Mouse (Mus musculus) embryonic fibroblast, embryonic 13.5 days (primary cell): Measurements from ENCODE around the gene Dars2. TPM values are rescaled to one million over a fixed set of nuclear protein-coding genes. Genes with fewer than 3 reads are reported as not detected.
A peak's percentile ranks its signal among the peaks of the same experiment; 100 is the strongest.

Experiments
- H3K27ac ChIP-seq: 2 replicates; pipeline ENCODE4 v1.5.1; 2012; ENCODE audit warnings: low read length, control low read depth, inconsistent platforms; ENCODE audit not compliant: insufficient read depth
- H3K4me1 ChIP-seq: 2 replicates; pipeline ENCODE4 v1.6.1; 2011; ENCODE audit warnings: low read length; ENCODE audit not compliant: control insufficient read depth, insufficient read depth
- H3K4me3 ChIP-seq: 2 replicates; pipeline ENCODE4 v1.5.1; 2011; ENCODE audit warnings: mild to moderate bottlenecking, control low read depth, low read length; ENCODE audit not compliant: insufficient read depth
- CTCF ChIP-seq: IDR thresholded peaks from 2 replicates; pipeline ENCODE4 v1.5.1; 2011; ENCODE audit warnings: mild to moderate bottlenecking, control low read depth, low read length, moderate library complexity, borderline replicate concordance; ENCODE audit not compliant: insufficient read depth
- POLR2A ChIP-seq: IDR thresholded peaks from 2 replicates; pipeline ENCODE4 v1.6.1; 2011; ENCODE audit warnings: low read depth, mild to moderate bottlenecking, control low read depth, low read length, moderate library complexity
- polyA plus RNA-seq: library from polyadenylated mRNA; stranded (reverse); fragments of >200 nt; gene quantifications from 2 replicates; pipeline ENCODE4 v1.2.4, GENCODE M21; 2011; ENCODE audit warnings: low read depth; ENCODE audit not compliant: missing spikeins, insufficient read length

Gene Dars2
- polyA plus RNA-seq, 1 experiment: 22.8 TPM

GRCm38 (mm10) chr1:161046972-161047371 is 23.5 kb downstream of the Dars2 start:
- Histone ChIP-seq H3K27ac (no peak overlapping the region), H3K4me3 (no peak overlapping the region), H3K4me1 (no peaks in the 10 kb centered on the region)
- TF ChIP-seq CTCF: no peak
- TF ChIP-seq POLR2A: no peak

DNA sequence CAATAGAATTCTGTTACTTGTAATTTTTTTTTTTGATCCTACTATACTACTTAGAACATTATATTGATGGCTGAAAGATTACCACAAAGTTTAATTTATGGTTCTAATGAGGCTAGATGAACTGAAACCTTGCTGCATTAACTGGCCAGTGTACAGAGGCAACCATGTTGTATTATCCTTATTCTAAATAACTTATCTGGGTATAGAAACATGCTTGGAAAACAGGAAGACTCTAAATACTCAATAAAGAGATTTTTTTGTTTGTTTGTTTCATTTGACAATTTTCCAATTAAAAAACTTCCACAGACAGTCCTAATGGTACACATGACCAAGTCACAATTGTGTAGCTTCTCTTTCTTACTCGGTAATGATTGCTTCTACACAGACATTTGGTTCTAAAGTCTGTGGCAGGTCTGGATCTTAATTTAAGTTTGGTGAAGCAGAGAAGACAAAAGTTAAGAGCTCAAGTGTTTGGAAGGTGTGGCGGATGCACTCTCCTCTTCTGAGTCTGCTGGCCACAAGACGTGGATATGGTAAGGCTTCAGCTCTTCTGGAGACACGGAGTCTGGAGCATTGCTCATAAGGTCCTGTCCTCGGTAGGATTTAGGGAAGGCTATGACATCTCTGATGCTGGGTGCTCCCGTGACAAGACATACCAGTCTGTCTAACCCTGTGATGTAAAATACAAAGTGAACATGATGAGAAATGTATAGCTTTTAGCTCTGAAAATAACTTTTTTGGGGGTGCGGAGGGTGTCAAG is 29.0 kb downstream of the Dars2 start:
- H3K4me1 ChIP-seq: 0 out of 2 replicates have a peak, but pooled peaks cover 4% of the 10 kb centered on the region
- no peak overlapping the region for H3K27ac ChIP-seq
- H3K4me3 ChIP-seq: no peak overlapping the region
- no peak for TF ChIP-seq POLR2A
- no peak for TF ChIP-seq CTCF

DNA sequence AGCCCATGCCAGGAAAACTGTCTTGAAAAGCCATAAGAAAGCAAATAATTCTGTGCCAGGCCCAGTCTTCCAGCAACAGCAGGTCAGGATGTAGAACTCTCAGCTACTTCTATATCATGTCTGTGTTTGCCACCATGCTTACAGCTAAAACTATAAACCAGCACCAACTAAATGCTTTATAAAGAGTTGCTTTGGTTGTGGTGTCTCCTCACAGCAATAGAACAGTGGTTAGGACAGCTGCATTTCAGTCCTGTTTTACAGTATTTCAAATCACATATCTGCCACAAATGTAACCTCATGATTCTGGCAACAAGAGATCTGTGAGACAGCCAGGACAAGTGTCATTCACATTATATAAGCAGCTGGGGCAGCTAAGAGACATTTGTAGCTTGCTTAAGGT is 29.6 kb downstream of the Dars2 start:
- TF ChIP-seq POLR2A (no peak; the same call in 1 of the 2 replicates), CTCF (no peak)
- Histone ChIP-seq H3K27ac (no peak overlapping the region), H3K4me1 (0 out of 2 replicates have a peak, but pooled peaks cover 4% of the 10 kb centered on the region)

GRCm38 (mm10) chr1:161040426-161040770 is 30.1 kb downstream of the Dars2 start:
- Histone ChIP-seq H3K27ac (peak overlapping the region; percentile 70; the same call in 1 of the 2 replicates), H3K4me3 (no peak overlapping the region), H3K4me1 (0 out of 2 replicates have a peak, but pooled peaks cover 4% of the 10 kb centered on the region)
- TF ChIP-seq CTCF (no peak), POLR2A (no peak; the same call in 1 of the 2 replicates)

More for the DNA sequence above, 29.6 kb downstream of the Dars2 start:
- no peak overlapping the region for H3K4me3 ChIP-seq

DNA sequence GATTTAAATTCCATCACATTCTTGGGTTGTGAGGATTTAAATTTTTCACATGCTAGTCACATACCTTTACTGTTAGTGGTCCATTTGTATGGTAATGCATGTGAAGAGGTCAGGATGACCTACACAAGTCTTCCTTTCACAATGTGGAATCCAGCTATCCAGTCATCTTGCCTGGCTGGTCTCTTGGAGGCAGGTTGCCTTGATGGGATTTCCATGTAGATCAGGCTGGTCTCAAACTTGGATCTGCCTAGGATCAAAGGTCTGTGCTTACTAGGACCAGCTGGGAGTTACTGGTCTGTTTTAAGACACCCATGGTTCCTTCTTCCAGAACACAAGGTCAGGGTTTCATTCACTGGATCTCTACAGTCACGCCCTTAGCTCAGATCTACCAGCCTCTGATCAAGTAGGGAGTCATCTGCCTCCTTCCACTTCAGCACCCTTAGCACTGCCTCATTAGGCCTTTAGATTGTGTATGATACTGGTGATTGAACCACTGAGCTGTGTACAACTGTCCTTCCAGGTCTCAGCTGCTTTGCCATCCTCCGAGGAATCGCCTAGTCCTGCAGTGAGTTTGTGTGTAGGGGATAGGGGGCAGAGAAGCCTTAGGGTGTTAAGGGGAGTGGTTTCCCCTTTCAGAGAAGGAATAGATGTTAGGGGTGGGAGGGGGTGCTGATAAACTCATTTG is 30.6 kb downstream of the Dars2 start:
- Histone ChIP-seq H3K4me1 (0 out of 2 replicates have a peak, but pooled peaks cover 4% of the 10 kb centered on the region), H3K27ac (peak overlapping the region; percentile 70), H3K4me3 (no peak overlapping the region)
- TF ChIP-seq POLR2A (peak; percentile 83), CTCF (no peak)

DNA sequence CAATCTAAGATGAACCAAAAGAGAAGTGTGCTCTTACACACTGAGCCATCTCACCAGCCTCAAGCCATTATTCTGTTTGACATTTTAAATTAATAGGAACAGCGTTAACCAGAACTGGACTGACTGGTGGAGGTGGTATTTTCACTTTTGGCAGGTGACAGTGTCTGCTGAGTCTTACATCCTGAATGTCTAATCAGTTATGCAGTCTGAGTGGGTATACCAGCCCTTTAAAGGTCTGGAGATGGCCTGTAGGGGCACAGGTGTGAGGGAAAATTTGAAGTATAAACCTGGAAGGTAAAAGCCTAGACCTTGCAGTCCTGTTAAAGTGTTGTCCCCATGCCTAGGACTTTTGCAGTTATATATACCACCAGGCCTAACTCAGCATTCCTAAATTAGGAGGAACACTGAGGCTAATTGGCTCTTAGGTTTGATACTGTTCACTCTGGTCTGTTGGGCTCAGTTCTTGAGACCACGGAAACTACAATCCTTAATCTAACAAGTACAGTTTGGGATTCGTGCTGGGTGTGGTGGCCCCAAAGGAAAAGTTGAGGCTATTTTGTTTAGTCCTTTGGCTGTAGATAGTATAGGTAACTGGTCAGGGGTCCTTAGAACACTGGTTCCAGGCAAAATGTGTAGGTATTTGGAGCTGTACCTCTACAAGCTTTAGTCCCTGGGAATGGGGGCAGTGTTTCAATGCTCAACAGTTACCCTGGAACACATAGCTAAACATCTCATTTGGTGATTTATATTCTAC is 31.3 kb downstream of the Dars2 start:
- TF ChIP-seq POLR2A: peak; percentile 73; the same call in 1 of the 2 replicates
- no peak for TF ChIP-seq CTCF
- Histone ChIP-seq H3K4me1 (0 out of 2 replicates have a peak, but pooled peaks cover 4% of the 10 kb centered on the region), H3K27ac (peak overlapping the region; percentile 70), H3K4me3 (peak overlapping the region; percentile 44)

- no peak for TF ChIP-seq CTCF
- 0 out of 2 replicates have a peak, but pooled peaks cover 4% of the 10 kb centered on the region for H3K4me1 ChIP-seq
- H3K4me3 ChIP-seq: peak overlapping the region; percentile 82
- 0 out of 2 replicates have a peak overlapping the region, but pooled peaks have one; percentile 17 for H3K27ac ChIP-seq
Observed at GRCm38 (mm10) chr1:161038004-161038403, 32.5 kb downstream of the Dars2 start.

- peak; percentile 37; the same call in 1 of the 2 replicates for TF ChIP-seq POLR2A
- no peak for TF ChIP-seq CTCF
- H3K27ac ChIP-seq: peak overlapping the region; percentile 64
- H3K4me3 ChIP-seq: peak overlapping the region; percentile 82
- 0 out of 2 replicates have a peak, but pooled peaks cover 4% of the 10 kb centered on the region for H3K4me1 ChIP-seq
Observed at GRCm38 (mm10) chr1:161037599-161037998, 32.9 kb downstream of the Dars2 start.

DNA sequence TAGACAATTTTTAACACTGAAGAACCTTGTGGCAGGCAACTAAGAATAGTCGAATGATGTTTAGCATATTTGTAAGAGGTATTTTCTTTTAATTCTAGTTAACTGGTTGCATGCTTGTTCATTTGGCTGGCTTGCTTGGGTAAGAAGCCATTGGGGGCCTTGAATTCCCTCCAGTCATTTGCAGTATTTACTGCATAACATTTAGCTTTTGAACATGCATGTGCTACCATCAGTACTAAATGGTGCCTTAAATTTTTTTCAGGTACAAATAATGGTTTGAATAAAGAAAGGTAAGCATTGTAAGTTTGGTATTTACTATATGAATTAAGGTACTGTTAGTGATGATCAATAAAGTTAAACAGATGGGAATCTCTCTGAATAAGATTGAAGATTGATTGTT is 33.4 kb downstream of the Dars2 start:
- peak overlapping the region; percentile 91 for H3K27ac ChIP-seq
- no peak for TF ChIP-seq POLR2A
- no peak for TF ChIP-seq CTCF

DNA sequence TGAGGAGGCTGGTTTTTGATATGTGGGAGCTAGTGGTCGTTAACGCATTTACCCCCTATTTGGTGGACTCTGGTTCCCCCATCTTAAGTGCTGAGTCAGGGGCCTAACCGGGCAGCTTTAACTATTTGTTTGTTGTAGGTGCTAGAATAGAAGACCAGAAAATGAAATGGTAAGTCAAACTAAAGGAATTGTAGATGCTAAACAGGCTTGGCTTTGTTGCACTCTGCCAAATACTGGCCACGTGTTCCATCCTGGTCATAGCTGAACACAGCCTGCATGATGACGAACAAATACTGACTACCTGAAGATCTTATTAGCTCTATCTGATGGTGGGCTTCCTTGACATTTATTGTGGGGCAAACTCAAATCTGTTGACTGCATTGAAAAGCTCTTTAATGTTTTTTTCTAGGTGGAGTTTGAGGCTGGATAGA is 34.0 kb downstream of the Dars2 start:
- TF ChIP-seq POLR2A (peak; percentile 48), CTCF (no peak)
- 0 out of 2 replicates have a peak, but pooled peaks cover 4% of the 10 kb centered on the region for H3K4me1 ChIP-seq

More for the DNA sequence above, 33.4 kb downstream of the Dars2 start:
- Histone ChIP-seq H3K4me1 (0 out of 2 replicates have a peak, but pooled peaks cover 4% of the 10 kb centered on the region), H3K4me3 (peak overlapping the region; percentile 82)

More for the DNA sequence above, 34.0 kb downstream of the Dars2 start:
- H3K4me3 ChIP-seq: peak overlapping the region; percentile 82
- H3K27ac ChIP-seq: peak overlapping the region; percentile 91
